Mouse (Mus musculus) frontal cortex, adult (tissue): Measurements from ENCODE around the gene Txndc2.
"Not testable (repeated sequence)": the region's sequence is repeated elsewhere in the genome, so short reads cannot be mapped to it uniquely, and the experiment has no call there.

Source experiments
- ATAC-seq: cut with Nextera tagmentation; 2 replicates; pipeline ENCODE4 v1.9.2; 2017; ENCODE audit warnings: mild to moderate bottlenecking, moderate library complexity, mixed read lengths; ENCODE audit not compliant: low TSS enrichment

Txndc2 gene

DNA sequence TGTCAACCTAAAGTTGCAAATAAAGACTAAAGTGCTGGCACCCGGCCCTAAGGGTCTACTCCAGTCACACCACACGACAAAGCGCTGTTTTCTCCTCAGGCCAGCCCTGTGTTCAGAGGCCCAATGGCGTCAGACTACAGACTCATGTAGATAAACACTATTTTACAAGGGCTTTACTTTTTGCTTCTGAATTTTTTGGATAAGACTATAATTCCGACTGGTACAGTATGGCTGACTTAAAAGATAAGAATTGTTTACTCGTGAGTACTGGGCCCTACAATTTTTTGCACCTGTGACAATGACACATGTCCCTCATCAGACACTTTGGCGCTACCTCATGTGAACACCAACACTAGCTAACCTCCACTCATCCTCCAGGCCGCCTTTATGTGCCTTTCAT lies 14.1 kb upstream of the Txndc2 start:
- ATAC-seq: no peak

DNA sequence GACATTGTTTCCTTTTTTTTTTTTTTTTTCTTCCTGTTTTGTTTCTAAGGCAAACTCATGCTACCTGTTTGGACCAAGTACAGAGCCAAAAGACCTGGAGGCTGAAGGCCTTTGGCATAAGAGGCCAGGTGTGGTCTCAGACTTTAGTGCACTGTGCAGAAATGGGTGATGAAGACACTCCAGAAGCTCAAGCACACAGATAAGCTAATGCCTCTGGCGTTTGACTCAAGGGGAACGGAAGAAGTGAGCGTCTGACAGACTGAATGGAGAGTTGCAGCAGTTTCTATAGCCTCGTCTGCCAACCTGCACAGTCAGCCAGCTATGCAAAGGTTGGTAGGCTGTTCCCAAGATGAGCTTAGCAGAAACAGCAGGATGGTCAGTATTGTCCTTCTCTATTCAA lies 13.6 kb upstream of the Txndc2 start:
- ATAC-seq: no peak

DNA sequence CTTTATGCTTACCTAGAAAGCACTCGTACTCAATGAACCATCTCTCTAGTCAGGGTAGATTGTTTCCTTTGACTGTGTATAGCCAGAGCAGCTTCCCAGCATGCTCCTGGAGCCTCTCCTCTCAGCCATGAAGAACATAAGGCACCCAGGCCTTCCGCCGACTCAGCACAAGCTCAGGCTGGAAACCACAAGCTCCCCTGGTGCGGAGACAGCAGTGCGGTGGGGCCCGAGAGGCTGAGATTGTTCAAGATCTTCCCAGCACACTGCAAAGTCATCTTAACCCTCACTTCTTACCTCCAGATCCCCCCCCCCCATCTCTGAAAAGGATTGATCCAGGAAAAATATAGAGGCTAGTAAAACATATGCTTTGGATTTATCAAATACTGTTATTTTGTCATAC lies 8.6 kb upstream of the Txndc2 start:
- ATAC-seq: no peak

DNA sequence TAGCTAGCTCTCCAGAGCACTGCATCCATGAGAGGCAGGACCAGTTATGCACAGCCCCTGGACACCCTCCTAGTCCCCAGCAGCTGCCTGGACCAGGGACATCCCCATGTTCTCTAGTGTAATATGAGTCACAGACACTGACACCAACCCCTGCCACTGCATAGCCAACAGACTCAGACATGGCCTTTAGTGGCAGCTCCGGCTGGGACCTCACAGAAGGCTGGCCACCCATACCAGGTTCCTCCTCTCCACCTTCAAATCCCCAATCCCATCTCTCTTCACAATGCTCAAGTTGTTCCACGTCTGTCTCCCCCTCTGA lies 7.2 kb upstream of the Txndc2 start:
- ATAC-seq: no peak

DNA sequence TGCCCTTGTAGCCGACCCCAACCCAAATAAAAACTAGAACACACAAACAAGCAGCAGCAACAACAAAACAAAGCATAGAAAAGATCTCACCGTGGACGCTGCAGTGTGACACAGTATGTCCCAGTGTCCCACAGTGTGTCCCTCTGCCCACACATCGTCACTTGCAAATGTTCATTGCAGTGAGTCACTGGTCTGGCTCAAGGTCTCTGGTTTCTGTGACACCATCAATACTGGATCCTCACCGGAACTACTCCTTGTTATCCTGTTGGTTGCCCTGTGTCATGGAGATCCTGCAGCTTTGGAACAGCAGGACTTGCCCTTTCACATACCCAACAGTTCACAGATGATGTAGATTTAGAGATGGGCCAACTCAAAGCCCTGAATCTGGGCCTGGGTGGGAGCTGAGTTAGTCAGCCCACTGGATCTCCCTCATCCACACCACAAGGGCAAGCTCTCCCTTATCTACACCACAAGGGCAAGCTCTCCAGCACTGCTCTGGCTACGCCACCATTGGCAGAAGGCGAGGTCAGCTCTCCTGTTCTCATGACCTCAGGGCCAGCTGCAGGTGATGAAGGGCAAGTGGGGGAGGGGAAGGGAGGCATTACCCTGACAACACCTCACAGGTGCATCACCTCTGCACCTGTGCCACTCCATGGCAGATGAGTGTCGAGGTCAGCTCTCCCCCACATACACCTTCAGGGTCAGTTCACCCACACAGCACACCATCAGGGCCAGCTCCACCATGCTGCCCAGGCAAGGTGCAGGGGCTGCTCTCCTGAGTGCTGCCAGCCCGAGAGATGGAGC lies 6.6 kb upstream of the Txndc2 start:
- ATAC-seq: no peak

DNA sequence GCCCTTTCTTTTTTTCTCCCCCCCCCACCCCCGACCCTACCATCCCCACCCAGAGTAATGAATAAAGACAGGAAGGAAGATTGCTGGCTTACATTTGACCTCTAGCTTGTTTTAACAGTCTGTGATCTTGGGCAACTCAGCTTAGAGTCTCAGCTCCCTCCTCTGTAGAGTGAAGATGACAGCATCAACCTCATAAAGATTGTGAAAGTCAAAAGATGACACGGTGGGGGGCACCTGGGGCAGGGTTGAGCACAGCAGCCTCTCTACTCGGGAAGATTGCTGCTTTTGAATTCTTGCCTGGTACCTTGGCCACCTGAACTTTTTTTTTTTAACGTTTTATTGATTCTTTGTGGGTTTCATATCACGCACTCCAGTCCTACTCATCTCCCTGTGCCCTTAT lies 6.0 kb upstream of the Txndc2 start:
- ATAC-seq: no peak

DNA sequence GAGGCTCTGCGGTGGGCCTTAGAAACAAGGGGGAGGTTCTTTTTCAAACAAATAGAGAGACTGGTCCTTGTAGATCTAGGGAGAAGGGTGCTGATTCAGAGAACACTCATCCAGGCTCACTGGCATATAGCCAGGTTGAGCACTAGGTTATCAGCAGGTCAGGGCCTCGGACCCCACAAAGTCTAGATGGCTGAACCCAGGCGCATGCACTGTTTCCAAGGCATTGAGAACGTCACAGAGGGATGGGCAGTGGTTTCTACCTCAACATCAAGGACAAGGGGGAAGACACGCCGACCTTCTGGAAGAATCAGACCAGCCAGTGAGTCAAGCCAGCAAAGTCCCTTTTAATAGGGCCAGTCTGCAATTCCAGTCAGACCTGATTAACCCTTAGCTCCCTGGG lies 5.3 kb upstream of the Txndc2 start:
- ATAC-seq: no peak

DNA sequence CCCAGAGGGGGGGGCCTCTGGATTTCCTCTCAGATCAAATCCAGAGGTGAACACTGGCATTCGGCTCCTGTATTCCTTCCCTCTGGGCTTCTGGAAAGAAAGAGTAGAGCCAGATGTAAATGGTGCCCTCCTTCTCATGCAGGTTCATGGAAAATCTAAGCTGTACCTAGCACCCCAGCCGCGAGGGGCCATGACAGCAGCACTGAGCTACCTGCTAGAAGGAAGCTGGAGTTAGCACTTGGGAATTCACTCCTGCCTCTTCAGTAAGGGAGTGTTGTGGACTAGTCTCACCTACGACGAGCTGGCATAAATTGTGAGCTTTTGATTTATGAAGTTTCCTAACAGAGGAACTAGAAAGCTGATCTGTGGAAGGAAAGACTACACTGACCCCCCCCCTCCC lies 1.6 kb upstream of the Txndc2 start:
- peak; percentile 24 for ATAC-seq

DNA sequence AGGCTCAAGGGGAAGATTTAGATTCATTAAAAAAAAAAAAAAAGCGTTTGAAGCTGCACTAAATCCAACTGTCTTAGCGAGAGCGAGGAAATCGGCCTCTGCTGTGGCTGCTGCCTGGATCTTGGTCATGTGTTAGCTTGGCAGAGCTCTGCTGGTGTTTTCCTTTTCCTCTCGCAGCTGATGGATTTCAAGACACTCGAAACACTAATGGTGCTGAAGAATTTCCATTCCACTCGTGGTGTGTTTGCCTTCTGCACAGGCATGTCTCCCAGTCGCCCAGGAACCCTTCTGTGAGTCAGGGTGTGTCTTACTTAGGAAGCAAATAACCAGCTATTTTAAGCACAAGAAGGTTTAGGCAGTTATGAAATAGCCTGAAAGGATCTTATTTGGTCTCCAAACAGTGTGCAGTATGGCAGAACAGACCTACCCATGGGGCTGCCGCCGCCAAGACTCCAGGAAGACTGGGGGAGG lies 1.1 kb upstream of the Txndc2 start:
- peak; percentile 92 for ATAC-seq

DNA sequence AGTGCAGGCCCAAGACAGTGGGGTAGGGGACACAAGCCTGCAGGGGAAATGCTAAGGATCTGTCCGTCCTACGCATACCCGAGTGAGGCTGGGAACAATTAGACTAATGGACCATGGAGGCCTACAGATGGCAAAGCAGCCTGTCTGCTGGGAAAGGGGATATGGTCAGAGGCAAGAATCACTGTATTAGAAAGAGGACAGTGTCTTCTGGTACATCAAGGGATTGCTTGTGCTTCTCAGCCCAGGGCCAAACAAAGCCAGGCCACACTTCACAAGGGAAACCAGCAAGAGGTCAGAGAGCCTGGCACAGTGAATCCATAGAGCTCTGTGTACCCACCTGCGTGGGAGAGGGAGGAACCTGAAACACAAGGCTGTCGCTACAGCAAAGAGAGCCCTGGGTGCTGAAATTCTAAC lies 617 bp upstream of the Txndc2 start:
- peak; percentile 29 for ATAC-seq

DNA sequence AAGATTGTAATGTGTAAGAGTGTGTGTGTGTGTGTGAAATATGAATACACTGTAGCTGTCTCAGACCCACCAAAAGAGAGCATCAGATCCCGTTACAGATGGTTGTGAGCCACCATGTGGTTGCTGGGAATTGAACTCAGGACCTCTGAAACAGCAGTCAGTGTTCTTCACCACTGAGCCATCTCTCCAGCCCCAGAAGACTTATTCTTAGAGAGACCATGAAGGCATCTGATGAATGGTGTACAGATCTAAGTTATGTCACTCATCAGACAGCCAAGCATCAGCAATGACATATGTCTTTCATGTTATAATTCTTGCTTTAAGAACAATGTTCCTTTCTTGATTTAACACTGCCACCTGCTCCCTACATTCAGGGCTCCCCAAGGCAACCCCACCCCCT lies 2.8 kb downstream of the Txndc2 start:
- ATAC-seq: no peak

DNA sequence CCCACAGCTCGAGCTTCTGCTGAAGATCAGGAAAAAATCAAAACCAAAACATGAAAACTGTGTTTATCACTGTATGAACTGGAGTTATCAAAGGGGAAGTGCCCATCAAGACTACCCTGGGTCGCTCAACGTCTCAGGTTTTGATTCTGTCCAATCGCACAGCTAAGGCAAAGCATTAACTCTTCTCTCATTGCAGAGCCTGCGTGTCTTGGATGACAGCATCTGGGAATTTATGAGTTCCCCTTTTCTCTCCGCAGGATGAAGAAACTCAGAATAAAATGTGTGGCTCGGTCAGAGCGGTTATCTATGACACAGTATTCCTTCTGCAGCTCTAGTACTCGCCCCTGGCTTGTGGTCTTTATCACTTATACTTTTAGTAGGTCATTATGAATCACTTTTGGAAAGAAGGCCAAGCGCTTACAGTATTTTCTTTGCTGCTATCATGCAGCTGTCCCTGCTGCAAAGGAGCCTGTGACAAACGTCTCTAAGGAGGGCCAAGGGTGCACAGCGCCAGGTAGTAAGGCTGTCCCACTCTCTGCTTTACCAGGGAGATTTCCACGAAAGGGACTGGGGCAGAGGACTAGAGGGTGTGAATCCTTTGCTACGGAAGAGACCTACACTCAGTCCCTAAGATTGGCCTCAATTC lies 6.1 kb downstream of the Txndc2 start:
- ATAC-seq: no peak

DNA sequence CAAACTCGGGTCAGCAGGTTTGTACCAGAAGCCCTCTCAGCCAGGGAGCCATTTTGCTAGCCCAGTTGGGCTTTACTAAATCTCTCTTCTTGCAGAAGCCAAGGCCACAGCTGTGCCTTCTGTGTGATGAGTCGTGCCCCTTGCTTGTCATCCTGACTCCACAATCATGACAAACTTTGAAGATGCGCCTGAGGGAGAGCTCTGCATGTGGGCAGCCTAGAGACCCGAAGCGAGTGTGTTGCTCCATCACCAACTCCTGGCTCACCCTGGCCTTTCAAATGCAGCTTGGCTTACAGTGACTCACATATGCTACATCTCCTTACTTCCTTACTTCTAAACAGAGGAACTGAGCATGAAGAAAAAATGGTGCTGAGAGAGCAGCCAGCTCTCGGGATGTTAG lies 12.0 kb downstream of the Txndc2 start:
- ATAC-seq: no peak

DNA sequence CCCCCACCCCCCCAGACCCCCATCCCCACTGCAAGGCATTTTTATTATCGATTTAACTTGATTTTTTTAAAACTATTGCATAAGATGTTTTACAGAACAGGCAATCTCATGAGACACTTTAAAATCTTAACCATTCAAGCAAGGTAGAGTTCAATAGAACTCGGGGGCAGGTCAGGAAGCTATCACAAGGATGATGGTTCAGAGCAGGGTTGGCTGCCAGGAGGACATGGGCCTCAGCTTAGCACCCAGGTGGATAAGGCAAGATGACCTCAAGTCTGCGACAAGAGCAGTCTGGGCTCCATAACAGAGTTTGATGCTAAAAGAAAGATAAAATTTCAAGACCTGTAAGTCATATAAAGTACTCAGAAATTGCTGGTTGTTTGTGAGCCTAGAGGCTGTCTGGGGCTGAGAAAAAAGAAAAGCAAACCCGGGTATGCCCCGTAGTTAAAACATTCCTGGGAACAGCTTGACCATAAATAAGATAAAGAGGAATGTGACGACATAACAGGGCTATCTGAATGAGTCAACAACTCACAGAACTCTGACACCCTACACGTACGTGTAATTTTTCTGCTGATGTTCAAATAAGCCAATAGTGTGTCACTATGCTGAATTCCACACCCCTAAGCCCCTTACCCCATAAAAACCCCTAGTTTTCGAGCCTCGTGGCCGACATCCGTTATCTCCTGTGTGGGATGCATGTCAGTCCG lies 13.0 kb downstream of the Txndc2 start:
- not testable (repeated sequence) for ATAC-seq

DNA sequence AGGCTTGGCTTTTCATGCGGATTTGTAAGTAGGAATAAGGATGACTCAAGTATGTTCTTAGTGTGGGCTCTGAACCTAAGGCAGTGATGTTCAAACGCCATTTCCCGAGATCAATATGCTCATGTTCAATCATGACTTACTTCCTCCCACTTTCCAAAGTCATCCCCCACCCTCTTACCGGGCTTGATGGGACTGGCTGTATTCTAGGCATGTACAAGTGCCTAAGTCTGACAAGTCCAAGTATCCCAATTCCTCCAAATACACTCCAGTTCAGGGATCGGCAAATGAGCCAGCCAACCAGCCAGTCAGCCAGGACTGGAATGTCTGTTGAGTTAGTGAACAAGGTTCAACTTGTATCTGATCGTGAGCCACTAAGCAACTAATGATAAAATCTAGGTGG lies 15.7 kb downstream of the Txndc2 start:
- ATAC-seq: no peak

DNA sequence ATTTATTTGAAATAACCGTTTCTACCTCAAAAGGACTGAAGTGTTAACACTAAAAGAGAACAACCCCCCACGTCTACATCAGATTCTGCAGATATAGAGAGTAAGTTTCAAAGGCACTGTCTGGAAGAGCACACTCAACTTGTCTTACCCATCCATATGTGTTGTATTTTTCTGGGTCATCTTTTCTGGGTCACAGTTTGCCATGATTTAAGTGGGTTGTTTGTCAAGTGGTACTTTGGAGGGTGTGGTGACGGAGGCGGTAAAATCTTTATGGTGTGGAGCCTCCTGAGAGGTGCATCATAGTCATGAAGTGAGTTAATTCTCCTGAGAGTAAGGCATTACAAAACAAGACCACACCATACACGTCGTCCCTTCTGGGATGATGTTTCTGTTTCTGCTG lies 16.4 kb downstream of the Txndc2 start:
- ATAC-seq: peak; percentile 86

DNA sequence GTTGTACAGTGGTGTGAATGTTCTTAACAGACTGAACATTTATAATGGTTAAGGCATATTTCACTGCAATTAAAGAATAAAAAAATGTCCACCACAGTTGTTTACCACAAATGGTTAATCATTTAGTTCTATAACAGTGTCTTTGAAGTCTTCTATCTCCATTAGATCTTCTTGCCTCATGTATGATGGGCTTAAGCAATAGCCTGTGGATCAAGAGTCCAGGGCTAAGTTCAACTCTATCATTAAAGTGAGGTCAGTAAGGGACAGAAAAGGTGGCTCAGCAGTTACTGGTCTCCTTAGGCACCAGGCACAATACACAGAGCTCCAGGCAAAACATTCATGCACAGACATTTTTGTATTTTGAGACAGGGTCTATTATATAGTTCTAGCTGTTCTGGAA lies 18.8 kb downstream of the Txndc2 start:
- ATAC-seq: no peak

DNA sequence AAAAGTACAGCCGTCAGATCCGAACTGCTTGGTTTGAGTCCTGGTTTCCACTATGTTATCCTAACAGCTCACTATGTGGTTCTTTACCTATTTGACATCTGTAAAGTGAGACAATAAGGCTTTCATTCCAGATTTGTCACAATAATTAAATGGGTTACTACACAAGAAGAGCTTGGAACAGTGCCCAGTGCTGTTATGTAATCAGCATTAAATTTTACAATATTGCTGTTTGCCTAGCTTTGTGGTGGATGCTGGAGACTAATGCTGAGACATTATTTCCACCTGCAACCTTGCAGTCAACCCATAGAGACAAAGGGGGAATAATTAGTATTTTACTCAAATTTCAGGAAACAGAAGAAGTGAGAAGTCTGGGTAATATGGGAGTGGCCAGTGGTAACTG lies 23.5 kb downstream of the Txndc2 start:
- no peak for ATAC-seq

DNA sequence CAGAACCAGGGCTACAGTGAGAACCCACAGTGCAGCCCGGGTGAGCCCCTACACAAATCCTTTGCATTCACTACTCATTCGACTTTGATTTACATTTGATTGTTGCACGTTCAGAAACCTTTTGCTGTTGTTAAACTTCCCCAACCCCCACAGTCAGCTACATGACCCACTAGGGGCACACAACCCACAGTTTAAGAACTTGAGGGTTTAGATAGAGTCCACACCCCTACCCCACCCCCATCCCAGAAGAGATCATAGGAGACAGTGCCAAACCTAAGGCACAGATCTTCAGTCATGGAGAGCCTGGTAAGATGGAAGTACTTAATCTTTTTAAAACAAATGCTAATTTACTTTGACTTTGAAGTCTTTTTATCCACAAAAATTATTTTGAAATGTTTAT lies 26.3 kb downstream of the Txndc2 start:
- ATAC-seq: no peak

DNA sequence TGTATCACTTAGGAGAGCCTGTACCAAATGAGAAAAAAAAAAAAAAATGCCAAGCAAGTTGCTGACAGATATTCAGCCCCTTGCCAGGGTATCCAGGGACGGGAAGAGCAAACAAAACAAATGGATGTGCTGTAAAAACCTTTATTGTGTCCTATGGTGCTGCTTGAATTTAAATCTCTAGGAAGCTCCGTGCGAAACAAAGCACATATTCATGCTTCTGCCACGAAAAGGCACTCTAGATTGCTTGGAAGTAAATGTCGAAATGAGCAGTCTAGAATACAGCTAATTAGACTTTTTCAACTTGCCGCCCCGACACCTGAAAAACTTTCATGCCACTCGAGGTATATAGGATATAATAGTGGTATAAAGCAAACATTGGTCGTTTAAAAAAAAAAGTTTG lies 27.5 kb downstream of the Txndc2 start:
- ATAC-seq: peak; percentile 4; the same call in 1 of the 2 replicates

DNA sequence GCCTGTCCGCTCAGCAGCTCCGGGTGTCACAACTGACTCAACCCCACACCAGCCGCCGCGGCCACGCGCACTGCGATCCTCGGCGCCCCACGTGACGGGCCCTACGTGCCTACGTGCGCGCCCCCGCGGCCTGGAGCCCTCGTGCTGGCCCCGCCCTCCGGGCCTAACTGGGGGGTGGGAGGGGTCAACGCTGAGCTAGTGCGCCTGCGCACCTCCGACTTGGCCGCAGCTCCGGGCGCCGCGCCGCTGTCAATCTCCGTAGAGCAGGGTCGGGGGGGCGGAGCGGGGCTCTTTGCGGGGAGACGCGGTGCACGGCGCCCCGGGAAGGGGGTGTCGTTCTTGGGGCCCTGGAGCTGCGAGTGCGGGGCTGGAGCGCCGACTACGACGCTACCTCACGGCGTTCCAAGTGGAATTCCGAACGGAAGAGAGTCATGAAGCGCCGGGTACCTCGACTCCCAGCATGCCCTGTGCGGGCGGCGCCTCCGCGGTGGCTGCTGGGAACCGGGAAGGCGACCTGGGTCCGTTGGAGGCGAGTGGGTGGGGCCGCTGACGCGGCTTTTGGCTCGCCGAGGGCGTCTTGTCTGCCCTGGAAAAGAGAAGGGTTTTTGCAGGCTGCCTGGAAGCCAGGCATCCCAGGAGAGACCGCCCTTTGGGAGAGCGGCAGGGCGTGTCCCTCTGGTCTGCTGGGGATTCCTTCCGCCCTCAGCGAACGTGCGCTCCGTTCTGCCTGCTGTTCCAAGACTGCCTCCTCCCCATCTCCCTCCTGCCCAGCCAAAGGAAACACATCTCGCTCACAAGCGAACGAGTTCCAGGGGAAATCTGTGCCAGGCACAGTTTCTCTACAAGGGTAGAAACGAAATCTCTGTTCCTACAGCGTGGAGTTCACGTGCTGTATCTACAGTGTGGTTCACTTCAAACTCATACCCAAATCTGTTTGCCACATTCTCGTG lies 28.2 kb downstream of the Txndc2 start, which contains the start of gene Vapa:
TSS of gene Vapa (minus strand) at position 93 of the 950 bp plus-strand sequence.
- ATAC-seq: peak; percentile 82

DNA sequence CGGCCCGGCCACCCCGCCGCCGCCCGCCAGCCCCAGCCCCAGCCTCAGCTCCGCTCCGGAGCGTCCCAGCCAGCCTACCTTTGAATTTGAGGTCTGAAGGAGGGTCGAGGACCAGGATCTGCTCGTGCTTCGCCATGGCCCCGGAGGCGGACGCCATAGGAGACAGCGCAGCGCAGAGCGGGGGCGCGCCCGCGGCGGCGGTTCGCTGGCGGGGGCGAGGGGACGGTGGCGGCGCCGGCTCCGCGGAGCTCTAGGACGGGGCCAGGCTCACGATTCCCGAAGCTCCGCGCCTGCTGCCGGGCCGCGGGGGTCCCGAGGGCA lies 28.9 kb downstream of the Txndc2 start:
- ATAC-seq: peak; percentile 32
